Mouse (Mus musculus) T-helper 2 cell (primary cell): Measurements from ENCODE around the gene Bicd2.
"Not testable (repeated sequence)": the region's sequence is repeated elsewhere in the genome, so short reads cannot be mapped to it uniquely, and the experiment has no call there.

Experiments
- in situ Hi-C: fragments of 300-600 bp; cut with MboI, MseI; formaldehyde crosslinking; loops from one replicate; pipeline ENCODE4 v1.15.1; 2025; ENCODE audit warnings: high pct_unique_total_duplicates

Gene Bicd2

DNA sequence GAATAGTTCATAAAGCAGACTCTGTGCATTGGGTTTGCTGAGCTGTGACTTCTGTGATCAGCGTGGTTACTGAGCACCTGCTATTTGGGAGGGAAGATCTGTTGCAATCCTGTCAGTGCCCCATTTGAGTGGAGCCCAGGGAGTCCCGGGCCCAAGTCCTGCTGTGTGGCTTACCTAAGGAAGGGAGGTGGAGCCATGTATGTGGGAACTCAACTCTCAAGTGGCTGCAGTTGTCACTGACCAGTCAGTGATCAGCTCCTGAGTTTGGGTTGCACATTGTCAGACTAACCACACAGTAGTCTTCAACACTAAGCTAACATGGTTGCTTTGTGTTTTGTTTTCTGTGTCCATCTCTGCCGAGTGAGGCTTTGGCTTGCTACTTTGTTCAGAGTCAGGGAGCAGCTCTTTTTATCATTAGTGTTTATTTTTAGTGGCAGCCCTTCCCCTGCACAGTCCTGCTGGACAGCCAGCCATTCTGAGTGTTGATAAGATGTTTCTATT lies 19.6 kb downstream of the Bicd2 start:
- in situ Hi-C loops, result no loop called here

DNA sequence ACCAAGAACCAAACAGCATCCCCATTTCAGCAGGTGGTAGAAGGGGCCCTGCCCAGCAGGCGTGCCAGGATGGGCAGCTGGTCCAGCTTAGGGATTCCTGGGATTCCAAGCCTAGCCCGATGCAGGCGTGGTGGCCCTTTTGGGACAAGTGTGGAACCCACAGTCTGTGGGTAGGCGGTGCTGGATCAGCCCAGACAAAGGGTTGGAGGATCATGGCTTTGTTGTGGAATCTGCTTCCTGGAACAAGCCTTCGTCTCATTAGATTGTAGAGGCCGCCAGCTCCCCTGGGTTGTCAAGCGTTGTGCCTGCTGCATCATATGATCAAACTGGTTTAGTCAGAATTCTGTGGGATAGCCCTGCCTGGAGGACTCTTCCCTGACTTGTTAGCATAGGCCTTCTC lies 21.0 kb downstream of the Bicd2 start:
- in situ Hi-C loops, result no loop called here

- in situ Hi-C loops, result no loop called here
Measured at GRCm38 (mm10) chr13:49362804-49363203, 21.4 kb downstream of the Bicd2 start.

- in situ Hi-C loops, result no loop called here
Measured at GRCm38 (mm10) chr13:49364716-49365115, 23.3 kb downstream of the Bicd2 start.

- in situ Hi-C loops, result no loop called here
Measured at GRCm38 (mm10) chr13:49367657-49368440, 26.5 kb downstream of the Bicd2 start.

GRCm38 (mm10) chr13:49369404-49369803 lies 28.0 kb downstream of the Bicd2 start:
- in situ Hi-C loops, result no loop called here

GRCm38 (mm10) chr13:49370216-49370615 lies 28.8 kb downstream of the Bicd2 start:
- in situ Hi-C loops, result not testable (repeated sequence)

DNA sequence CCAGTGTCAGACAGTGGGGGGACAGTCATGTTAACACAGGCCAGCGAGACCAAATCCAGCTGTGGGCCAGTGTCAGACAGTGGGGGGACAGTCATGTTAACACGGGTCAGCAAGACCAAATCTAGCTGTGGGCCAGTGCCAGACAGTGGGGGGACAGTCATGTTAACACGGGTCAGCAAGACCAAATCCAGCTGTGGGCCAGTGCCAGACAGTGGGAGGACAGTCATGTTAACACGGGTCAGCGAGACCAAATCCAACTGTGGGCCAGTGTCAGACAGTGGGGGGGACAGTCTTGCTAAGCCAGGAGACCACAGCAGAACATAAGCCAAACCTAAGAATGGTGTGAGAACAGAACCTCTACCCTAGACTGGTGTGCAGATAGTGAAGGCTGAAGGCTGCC lies 29.5 kb downstream of the Bicd2 start:
- in situ Hi-C loops, result not testable (repeated sequence)

DNA sequence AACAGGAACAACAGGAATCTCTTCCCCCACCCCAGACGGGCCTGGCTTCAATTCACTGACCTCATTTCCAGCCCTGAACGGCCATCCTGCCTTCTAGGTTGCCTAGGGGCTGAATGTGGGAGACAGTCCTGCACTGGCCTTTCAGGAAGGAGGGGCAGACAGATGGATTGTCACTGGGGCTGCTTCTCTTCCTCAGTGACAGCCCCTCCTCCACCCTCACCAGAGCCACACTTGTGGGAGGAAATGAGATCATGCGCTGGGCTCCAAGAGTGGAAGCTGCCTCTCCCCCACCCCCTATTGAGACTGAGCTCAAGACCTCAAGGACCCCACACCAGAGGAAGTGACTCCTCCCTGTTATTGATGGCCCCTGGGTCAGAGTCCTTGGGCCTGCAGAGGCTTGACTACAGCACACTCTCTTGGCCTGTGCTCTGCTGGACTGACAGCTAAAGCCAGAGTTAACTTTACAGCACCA lies 30.1 kb downstream of the Bicd2 start:
- in situ Hi-C loops, result no loop called here

DNA sequence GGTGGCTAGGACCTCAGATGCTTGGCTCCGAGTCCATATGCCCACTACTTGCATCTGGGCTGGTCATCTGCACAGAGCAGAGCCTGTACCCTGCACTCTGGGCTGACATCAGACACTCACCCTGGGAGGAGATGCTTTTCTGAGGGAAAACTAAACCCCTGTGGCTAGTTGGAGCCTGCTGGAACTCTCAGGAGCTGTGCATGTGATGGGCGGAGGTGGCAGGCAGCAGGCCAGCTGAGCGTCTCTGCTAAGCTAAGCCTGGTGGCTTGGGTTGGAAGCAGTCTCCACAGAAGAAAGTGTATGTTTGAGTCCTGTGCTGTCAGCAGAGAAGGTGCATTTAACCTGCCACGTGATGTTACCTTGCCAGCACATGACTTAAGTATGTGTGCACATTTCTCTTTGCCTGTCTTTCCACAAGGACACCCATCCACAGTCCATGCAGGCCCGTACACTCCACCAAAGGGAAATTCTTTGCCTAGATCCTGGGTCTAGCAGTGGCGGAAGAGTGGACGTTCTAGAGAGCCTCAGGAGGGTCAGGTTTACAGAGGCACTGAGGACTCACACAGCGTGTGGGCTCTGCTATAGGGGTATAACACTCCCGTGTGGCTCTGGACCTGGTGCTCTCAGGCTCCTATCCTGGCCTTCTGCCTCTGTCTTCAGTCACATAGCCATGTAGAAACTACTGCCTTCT lies 31.1 kb downstream of the Bicd2 start:
- in situ Hi-C loops, result no loop called here

DNA sequence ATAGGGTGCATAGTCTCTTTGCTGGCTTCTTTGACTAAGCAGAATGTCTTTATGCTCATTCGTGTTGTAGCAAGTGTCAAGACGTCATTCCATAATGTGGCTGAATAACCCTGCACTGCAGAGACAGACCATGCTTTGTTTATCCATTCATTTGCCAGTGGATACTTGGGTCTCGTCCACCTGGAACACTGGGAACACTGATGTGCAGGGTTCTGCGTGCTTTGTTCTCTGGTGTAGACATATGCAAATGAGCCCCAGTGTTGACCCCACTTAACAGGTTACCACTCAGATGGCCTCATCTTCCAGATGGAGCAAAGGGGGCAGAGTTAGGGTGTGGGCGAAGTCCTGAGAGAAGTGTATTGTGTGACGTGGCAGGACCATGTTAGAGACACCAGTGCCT lies 32.9 kb downstream of the Bicd2 start:
- in situ Hi-C loops, result no loop called here

DNA sequence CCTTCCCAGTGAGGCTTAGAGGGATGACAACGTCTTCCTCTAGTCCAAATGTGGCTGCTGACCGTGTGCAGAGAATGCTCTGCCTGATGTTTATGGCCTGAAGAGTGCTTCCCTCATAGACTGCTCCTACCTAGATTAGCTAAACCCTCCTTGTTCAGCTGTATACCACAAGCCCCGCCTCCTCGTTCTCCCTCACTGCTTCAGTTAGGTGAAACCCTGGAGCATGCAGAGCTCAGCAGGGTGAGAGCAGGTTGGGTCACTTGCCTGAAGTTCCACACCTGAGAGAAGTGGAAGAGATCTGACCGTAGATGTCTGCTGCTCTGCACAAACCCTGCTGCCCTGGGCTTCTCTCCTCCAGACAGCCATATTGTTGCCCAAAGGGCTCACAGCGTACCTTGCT lies 33.3 kb downstream of the Bicd2 start:
- in situ Hi-C loops, result no loop called here

GRCm38 (mm10) chr13:49377608-49378007 lies 36.2 kb downstream of the Bicd2 start:
- in situ Hi-C loops, result no loop called here

GRCm38 (mm10) chr13:49379301-49379700 lies 37.9 kb downstream of the Bicd2 start:
- in situ Hi-C loops, result no loop called here

- in situ Hi-C loops, result no loop called here
Measured at GRCm38 (mm10) chr13:49381230-49381629, 39.8 kb downstream of the Bicd2 start.

GRCm38 (mm10) chr13:49382997-49383396 lies 41.6 kb downstream of the Bicd2 start:
- in situ Hi-C loops, result no loop called here

- in situ Hi-C loops, result no loop called here
Measured at GRCm38 (mm10) chr13:49384751-49385463, 43.5 kb downstream of the Bicd2 start.

- in situ Hi-C loops, result no loop called here
Measured at GRCm38 (mm10) chr13:49391374-49391773, 50.0 kb downstream of the Bicd2 start.

DNA sequence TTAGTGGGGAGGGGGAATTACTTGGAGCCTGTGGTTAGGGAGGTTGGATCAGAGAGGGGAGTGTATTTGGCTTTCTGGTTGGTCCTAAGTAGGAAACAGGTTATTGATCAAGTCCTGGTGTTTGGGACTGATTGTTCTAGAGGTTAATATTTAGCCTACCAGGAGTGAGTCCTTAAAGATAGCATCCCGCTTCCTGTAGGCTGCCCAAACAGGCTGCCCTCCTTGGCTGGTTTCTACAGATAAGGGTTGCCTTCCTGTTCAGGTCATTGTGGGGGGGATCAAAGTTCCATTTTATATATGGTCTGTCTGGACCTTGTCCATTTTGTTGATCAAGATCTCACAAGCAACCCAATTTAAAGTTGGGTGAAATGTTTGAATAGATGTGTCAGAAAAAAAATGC lies 52.2 kb downstream of the Bicd2 start:
- in situ Hi-C loops, result no loop called here

- in situ Hi-C loops, result no loop called here
Measured at GRCm38 (mm10) chr13:49394886-49395447, 53.6 kb downstream of the Bicd2 start.

DNA sequence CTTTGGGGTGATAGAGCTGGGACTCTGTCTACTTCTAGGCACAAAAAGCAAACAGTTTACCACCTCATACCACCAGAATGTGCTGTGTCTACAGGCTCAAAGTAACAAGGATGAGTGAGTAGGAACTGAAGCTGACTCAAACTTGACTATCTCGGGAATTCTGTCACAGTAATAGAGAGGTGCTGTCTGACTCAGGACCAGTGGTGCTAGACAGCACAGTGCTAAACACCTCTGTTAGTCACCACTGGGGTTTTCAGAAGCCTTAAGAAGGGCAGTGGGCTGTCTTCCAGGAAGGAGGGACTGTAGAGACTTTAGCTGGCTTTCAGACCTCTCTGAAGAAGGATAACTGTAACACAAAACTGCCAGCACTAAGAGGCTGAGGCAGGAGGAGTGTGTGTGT lies 55.4 kb downstream of the Bicd2 start:
- in situ Hi-C loops, result no loop called here

- in situ Hi-C loops, result no loop called here
Measured at GRCm38 (mm10) chr13:49398191-49398590, 56.8 kb downstream of the Bicd2 start.
